Mouse (Mus musculus): Measurements from ENCODE around the gene March8.

Gene March8

DNA sequence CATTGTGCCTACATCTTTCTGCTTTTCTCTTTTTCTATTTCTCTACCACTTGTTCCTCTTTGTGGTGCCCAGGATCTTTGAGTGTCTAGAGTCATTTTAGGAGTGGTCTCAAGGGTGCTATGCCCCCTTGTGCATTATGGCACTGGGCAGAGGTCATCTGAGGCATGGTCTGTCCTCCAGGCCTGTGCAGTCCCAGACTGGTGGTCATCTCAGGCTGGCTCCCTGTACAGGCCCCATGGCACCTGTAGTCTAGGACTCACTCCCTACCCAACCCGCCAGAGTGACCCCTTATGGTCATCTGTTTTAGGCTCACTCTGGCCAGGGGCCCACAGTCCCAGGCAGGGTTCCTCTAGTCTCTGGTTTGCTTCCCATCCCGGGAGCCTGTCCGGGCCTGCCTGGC lies 33.7 kb downstream of the March8 start:
- no peak for DNase-seq (ENCODE audit: low read depth, low spot score)

GRCm38 (mm10) chr6:116374136-116374535 lies 36.3 kb downstream of the March8 start:
- DNase-seq (ENCODE audit: low read depth, low spot score): no peak

DNA sequence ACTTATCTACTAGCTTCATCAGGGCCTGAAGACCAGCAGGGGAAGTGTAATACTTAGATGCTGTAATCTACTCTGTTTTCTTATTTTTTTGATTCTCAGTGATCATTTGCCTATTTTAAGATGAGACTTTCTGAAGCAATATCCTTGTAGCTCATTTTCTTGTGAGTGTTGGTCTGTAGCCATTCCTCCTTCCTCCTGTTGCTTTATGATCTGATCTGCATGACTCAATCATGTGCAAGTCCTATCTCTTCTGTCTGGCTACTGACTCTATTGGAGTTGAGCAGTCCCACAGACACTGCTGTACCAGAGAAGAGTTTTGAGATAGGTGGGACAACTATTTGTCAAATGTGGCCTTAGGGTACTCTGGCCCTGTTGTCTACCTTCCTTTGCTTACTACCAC lies 36.8 kb downstream of the March8 start:
- no peak for DNase-seq (ENCODE audit: low read depth, low spot score)

- no peak for DNase-seq (ENCODE audit: low read depth, low spot score)
These were observed 41.1 kb downstream of the March8 start for GRCm38 (mm10) chr6:116378892-116379291.

DNA sequence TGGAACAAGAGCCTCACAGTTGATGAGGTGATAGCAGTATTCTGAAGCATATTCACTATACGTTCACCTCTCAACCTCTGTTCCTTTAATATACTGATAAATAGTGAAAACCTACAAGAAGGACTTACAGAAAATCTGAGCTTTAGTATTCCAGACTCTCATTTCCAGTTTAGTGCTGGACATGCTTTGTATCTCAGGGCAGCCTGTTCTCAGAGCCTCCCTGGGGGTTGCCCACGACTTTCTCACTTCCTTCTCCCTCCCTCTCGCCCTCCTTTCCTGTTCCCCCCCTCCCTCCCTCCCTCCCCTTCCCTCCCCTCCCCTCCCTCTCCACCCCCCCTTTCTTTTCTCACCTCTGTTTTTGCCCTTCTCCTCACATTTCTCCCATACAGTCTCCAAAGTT lies 42.3 kb downstream of the March8 start:
- no peak for DNase-seq (ENCODE audit: low read depth, low spot score)

DNA sequence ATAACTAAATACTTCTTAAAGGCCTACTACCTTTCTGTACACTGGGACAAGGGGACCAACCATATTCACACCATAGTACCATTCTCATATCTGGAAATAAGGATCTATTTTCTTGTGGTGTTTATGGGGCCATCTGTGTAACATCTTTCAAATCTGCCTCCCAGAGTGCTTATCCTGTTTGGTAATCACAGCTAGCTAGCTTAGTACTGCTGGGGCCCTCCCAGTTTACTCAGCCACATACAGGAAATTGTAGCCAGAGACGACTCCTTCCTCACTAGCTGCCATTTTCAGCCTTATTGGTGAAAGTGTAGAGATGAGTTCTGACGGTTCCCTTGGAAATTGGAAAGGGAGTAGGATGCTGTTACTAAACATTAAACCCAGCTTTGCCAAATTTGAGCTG lies 43.8 kb downstream of the March8 start:
- no peak for DNase-seq (ENCODE audit: low read depth, low spot score)

DNA sequence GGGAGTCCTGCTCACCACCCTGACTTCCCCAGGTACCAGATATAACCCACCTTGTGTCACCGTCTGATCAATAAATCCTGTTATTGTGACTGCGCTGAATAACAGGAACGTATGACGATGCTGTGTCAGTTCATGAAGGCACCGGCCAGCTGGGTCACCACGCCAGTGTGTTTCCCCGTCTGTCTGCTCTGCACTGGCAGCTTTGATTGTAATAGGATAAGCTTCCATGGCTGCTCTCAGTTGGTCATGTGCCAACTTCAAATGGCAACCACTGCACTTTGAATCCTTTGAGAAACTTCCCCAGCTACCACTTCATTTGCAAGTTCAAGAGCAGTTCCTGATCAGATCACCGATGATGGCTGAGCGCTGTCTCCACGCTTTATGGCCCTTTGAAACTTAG lies 45.8 kb downstream of the March8 start:
- no peak for DNase-seq (ENCODE audit: low read depth, low spot score)

DNA sequence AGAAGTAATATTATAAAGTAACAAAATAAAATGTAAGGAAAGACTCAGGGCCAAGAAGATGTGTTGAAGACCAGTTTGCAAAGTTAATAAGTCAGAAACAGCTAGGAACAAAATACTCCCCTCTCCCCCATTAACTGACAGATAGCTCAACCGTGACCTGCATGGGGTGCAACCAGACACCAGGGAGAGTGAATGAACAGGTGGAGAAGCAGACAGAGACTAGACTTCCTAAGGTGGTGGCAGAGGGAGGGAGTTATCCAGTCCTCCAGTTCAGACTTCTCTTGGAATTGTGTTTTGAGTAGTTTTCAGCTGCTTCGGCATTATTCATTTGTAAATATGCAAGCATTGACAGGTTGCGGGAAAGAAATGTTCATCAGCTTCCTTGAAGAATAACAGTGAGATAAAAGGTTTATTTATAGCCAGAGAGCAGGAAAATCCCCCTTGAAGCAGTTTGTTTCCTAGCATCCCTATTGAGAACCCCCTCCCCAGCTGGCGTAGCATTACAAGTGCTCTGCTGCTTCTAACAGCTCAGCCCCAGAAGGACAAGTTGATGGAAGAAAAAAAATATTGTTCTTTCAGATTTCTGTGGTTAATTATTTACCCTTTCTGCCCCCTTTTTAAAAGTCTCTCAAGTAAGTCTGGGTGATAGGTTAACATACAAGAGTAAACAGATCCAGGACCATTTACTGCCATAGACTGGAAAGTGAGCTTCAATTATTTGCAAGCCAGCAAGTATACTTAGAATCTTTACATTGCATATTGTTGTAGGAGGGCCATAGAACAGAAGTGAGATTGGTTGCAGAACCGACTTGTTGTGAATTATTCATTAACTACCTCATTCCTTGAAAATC lies 47.6 kb downstream of the March8 start:
- DNase-seq (ENCODE audit: low read depth, low spot score): no peak

- DNase-seq (ENCODE audit: low read depth, low spot score): no peak
These were observed 48.2 kb downstream of the March8 start for GRCm38 (mm10) chr6:116386045-116386415.

DNA sequence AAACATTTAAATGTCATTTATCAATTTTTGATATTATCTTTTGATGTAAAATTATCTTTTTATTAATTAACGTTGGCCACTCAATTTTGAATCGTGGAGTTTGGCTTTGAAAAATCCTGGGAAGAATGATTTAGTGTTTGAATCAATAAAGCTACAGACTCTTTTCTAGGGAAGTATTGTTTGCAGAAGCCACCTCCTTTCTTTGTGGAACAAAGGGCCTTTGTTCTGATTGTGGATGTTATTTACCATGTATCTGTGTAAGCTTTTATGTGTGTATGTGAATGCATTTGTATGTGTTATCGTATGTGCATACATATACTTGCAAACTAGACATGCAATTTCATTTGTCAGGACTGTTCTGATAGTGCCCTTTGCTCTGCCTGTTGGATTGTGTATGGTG lies 48.7 kb downstream of the March8 start:
- DNase-seq (ENCODE audit: low read depth, low spot score): no peak

DNA sequence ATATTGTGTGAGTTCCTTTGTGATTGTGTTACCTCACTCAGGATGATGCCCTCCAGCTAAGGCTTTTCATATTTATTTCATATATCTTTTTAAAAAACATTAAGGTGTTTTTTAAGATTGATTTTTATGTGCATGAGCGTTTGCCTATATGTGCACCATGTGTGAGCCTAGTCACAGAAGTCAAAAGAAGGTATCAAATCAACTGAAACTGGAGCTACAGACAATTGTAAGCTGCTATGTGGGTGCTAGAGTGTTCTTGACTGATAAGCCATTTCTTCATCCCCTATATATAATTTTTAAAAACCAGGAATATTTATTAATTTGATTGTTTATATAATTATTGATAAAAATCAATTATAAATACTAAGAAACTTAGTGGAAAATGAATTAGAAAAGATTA lies 50.2 kb downstream of the March8 start:
- DNase-seq (ENCODE audit: low read depth, low spot score): no peak

DNA sequence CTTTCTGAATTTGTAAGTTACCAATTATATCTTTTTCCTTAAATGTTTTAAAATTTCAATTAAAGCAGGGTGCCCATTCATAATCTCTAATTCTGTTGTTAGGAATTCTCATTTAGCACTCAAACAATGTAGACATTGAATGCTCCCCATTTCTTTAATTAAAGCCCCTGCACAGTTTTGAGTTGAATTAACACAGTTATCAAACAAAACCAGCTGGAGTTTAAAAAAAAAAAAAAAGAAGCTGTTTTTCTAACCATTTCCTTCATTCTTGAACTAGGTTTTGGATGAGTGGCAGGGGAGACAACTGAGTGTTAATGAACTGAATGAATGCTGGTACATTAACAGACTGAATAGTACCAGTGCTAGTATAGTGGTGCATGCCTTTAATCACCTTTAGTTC lies 51.7 kb downstream of the March8 start:
- no peak for DNase-seq (ENCODE audit: low read depth, low spot score)

DNA sequence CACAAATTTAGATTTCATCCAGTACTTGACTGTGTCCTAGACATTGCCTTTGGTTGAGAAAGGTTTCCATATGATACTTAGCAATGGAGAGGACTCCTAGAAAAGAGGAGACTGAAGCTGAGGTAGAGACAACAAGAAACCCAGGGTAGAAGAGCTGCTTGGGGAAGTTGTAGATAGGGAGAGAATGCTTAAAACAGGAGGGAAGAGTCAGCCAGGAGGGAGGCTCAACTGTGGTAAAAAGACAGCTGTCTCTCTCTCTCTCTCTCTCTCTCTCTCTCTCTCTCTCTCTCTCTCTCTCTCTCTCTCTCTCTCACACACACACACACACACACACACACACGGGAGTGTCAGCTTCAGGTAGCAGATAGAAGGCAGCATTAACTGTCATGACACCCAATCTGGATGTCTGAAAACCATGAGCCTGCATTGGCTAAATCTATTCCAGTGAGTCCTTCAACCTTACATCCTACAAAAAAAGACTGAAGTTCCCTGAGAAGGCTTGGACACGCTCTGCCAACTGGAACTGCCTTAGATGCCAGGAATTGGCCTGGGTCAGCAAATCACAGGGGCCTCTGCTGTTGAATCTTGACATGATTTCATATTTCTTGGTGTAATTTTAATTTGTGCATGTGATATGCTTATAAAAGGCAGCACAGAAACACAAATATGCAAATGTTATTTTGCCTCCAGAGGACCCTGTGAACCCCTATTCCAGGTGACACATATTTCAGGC lies 57.3 kb downstream of the March8 start:
- no peak for DNase-seq (ENCODE audit: low read depth, low spot score)

DNA sequence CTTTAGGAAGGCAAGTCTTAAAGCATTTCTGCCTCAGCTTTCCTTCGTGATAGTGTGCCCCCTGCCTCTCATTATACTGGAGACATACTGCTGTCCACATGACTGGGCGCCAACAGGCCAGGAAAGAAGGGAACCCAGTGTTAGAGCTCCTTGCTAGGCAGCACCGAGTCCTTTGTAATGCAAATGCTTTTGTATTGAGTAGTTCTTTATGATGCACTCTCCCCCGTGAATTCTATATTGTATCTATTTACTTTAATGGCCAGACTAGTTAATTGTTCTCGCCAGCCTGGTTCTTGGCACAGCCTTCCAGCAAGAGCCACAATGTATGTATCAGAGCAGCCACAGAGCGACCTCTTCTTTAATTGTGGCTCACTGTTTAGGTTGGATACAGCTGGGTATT lies 59.8 kb downstream of the March8 start:
- no peak for DNase-seq (ENCODE audit: low read depth, low spot score)

GRCm38 (mm10) chr6:116398136-116398535 lies 60.3 kb downstream of the March8 start:
- DNase-seq (ENCODE audit: low read depth, low spot score): no peak

- no peak for DNase-seq (ENCODE audit: low read depth, low spot score)
These were observed 64.1 kb downstream of the March8 start for GRCm38 (mm10) chr6:116401746-116402423.

DNA sequence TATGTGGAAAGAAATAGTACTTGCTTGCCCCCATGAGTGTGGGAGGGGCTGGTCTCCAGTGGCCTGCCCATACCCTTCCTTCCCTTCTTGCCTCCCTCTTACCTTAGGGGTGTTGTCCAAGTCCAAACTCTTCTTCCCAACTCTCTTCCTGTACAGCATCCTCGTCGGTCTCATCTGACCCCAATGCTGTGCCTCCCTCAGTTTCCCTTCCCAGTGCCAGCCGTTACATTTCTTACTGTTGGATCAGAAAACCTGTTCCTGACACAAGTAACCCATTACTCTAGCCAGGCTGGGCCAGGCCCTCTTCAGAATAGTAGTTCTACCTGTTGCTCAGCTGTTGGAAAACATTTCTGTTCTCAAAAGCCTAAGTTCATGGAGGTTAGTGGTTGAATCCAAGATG lies 64.6 kb downstream of the March8 start:
- DNase-seq (ENCODE audit: low read depth, low spot score): no peak

- DNase-seq (ENCODE audit: low read depth, low spot score): no peak
These were observed 67.4 kb downstream of the March8 start for GRCm38 (mm10) chr6:116405243-116405642.

- no peak for DNase-seq (ENCODE audit: low read depth, low spot score)
These were observed 67.9 kb downstream of the March8 start for GRCm38 (mm10) chr6:116405715-116406114.

- DNase-seq (ENCODE audit: low read depth, low spot score): no peak
These were observed 68.3 kb downstream of the March8 start for GRCm38 (mm10) chr6:116406152-116406551.

DNA sequence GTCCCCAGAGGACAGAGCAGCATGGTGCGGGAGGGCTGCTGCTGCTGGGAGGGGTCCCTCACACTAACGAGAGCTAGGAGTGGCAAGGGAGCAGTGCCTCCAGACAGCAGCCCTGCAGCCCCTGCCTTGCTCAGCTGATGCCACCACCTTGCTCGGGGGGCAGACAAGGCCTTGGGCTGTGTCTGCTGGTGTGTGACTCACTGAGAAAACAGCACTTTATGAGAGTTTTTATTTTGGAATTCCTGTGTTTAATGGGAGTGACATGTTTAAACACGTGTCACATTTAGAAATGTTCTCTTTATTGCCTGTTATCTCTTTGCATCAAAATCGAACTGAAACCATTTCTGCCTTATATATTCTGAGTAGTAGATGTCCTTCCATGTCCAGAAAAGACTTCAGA lies 68.9 kb downstream of the March8 start:
- DNase-seq (ENCODE audit: low read depth, low spot score): no peak

DNA sequence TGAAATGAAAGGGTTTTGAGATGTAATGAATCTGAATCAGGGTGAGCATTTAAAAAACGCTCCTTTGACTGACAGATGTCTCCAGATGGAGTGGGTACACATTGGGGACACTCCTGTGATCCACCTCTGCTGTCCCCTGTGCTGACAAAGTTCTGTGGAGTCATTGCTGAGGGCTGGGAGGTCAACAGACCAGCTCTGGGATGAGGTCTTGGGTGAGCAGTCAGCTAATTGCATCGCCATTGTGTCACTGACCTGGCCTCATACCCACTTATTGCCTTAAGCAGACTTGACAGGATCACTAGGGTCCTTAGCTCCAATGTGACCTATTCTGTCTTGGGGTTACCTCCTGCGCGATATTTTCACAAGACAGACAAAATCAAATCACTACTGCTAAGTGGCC lies 69.4 kb downstream of the March8 start:
- DNase-seq (ENCODE audit: low read depth, low spot score): no peak

Data from retina, adult 2 months (tissue).